Mouse (Mus musculus) kidney, postnatal 0 days (tissue): ENCODE measurements around the gene Plin4. TPM values are rescaled to one million over a fixed set of nuclear protein-coding genes. Genes with fewer than 3 reads are reported as not detected.
"Not testable (repeated sequence)": the region's sequence is repeated elsewhere in the genome, so short reads cannot be mapped to it uniquely, and the experiment has no call there.

Source experiments
- ATAC-seq: fragments of 200-750 bp; cut with Nextera tagmentation; replicated peaks from 2 replicates; pipeline ENCODE4 v1.8.0; 2017; ENCODE audit warnings: low read depth, moderate number of reproducible peaks, moderate TSS enrichment, moderate library complexity; ENCODE audit not compliant: low FRiP score
- DNase-seq: peaks from one replicate; pipeline ENCODE4 v3.0.0-alpha.2; 2016; ENCODE audit warnings: low spot score
- H3K27ac ChIP-seq: fragments of 300-500 bp; sonication (generic); 2 replicates; pipeline ENCODE4 v1.5.1; 2014; ENCODE audit warnings: mild to moderate bottlenecking
- H3K27me3 ChIP-seq: fragments of 300-500 bp; sonication (generic); 2 replicates; pipeline ENCODE4 v1.6.1; 2014; ENCODE audit warnings: low read length, mixed read lengths; ENCODE audit not compliant: insufficient read depth
- H3K36me3 ChIP-seq: fragments of 300-500 bp; sonication (generic); 2 replicates; pipeline ENCODE4 v1.6.1; 2014; ENCODE audit warnings: low read length, mixed read lengths; ENCODE audit not compliant: insufficient read depth
- H3K4me1 ChIP-seq: fragments of 300-500 bp; sonication (generic); replicated peaks from 2 replicates; pipeline ENCODE4 v1.6.1; 2014; ENCODE audit warnings: antibody characterized with exemption, low read length, mixed read lengths; ENCODE audit not compliant: insufficient read depth
- H3K4me2 ChIP-seq: fragments of 300-500 bp; sonication (generic); 2 replicates; pipeline ENCODE4 v1.6.1; 2014; ENCODE audit warnings: mild to moderate bottlenecking, low read length, moderate library complexity, mixed read lengths
- H3K4me3 ChIP-seq: fragments of 300-500 bp; sonication (generic); replicated peaks from 2 replicates; pipeline ENCODE4 v1.5.1; 2014; ENCODE audit warnings: low read depth, low read length
- H3K9ac ChIP-seq: fragments of 300-500 bp; sonication (generic); 2 replicates; pipeline ENCODE4 v1.6.1; 2014; ENCODE audit warnings: low read depth, low read length
- H3K9me3 ChIP-seq: fragments of 300-500 bp; sonication (generic); replicated peaks from 2 replicates; pipeline ENCODE4 v1.6.1; 2016; ENCODE audit warnings: low read length, inconsistent platforms, mixed read lengths
- CTCF ChIP-seq: IDR thresholded peaks from 2 replicates; pipeline ENCODE4 v1.5.1; 2016; ENCODE audit warnings: antibody characterized with exemption, low read depth, mild to moderate bottlenecking, moderate library complexity
- WGBS: fragments of 180-500 bp; shearing (Covaris S2); extraction: QIAGEN DNeasy Blood & Tissue Kit; methylation state at CpG from one replicate; pipeline ENCODE4 v1.1.7; 2014; 5-methylcytosine and 5-hydroxymethylcytosine counted together
- polyA plus RNA-seq: library from polyadenylated mRNA; unstranded; fragments of >200 nt; fragmentation: Nextera tagmentation; extraction: Ambion mirVana; gene quantifications from 2 replicates; pipeline ENCODE4 v1.2.1, GENCODE M21; 2015

Plin4 gene
- polyA plus RNA-seq, 1 experiment from 2014 or later, result 0.08 TPM

GRCm38 (mm10) chr17:56096883-56097282 lies 12.7 kb downstream of the Plin4 start:
- WGBS, result 90% methylated on average over 12 of the region's 12 CpGs

GRCm38 (mm10) chr17:56092794-56093193 lies 16.8 kb downstream of the Plin4 start:
- Histone ChIP-seq H3K9me3 (no peaks in the 10 kb centered on the region), H3K27me3 (no peaks in the 10 kb centered on the region), H3K4me1 (no peaks in the 10 kb centered on the region), H3K36me3 (peaks cover 35% of the 10 kb centered on the region), H3K4me3 (no peak overlapping the region), H3K27ac (no peak overlapping the region), H3K4me2 (no peak overlapping the region), H3K9ac (no peak overlapping the region)
- 92% methylated on average over 1 of the region's 1 CpGs for WGBS
- DNase-seq (no peak), ATAC-seq (no peak)
- TF ChIP-seq CTCF, result no peak

More at GRCm38 (mm10) chr17:56096883-56097282, 12.7 kb downstream of the Plin4 start:
- no peak for TF ChIP-seq CTCF
- no peak for ATAC-seq
- no peaks in the 10 kb centered on the region for H3K4me1 ChIP-seq
- peaks cover 63% of the 10 kb centered on the region for H3K36me3 ChIP-seq
- no peak for DNase-seq
- no peak overlapping the region for H3K4me2 ChIP-seq
- H3K27ac ChIP-seq, result no peak overlapping the region
- no peak overlapping the region for H3K4me3 ChIP-seq
- no peak overlapping the region for H3K9ac ChIP-seq
- H3K9me3 ChIP-seq, result no peaks in the 10 kb centered on the region
- no peaks in the 10 kb centered on the region for H3K27me3 ChIP-seq

DNA sequence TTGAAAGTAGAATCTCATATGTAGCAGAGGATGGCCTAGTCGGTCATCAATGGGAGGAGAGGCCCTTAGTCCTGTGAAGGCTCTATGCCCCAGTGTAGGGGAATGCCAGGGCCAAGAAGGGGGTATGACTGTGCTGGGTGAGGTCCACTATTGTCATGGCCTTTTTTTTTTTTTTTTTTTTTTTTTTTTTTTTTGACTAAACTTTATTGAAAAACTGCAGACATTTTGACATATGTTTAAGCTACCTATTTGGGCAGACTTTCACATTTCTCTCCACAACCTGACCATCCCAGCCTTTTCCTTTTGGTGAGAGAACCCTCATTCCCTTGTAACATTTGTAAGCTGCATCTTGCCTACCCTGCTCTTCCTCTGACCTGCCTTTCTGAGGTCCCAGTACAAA lies 17.3 kb downstream of the Plin4 start:
- no peak for ATAC-seq
- Histone ChIP-seq H3K4me2 (no peak overlapping the region), H3K36me3 (peaks cover 32% of the 10 kb centered on the region), H3K9me3 (no peaks in the 10 kb centered on the region), H3K9ac (no peak overlapping the region), H3K4me3 (no peak overlapping the region), H3K27ac (no peak overlapping the region), H3K4me1 (no peaks in the 10 kb centered on the region), H3K27me3 (no peaks in the 10 kb centered on the region)
- no peak for DNase-seq
- no peak for TF ChIP-seq CTCF
- 88% methylated on average over 1 of the region's 1 CpGs for WGBS

DNA sequence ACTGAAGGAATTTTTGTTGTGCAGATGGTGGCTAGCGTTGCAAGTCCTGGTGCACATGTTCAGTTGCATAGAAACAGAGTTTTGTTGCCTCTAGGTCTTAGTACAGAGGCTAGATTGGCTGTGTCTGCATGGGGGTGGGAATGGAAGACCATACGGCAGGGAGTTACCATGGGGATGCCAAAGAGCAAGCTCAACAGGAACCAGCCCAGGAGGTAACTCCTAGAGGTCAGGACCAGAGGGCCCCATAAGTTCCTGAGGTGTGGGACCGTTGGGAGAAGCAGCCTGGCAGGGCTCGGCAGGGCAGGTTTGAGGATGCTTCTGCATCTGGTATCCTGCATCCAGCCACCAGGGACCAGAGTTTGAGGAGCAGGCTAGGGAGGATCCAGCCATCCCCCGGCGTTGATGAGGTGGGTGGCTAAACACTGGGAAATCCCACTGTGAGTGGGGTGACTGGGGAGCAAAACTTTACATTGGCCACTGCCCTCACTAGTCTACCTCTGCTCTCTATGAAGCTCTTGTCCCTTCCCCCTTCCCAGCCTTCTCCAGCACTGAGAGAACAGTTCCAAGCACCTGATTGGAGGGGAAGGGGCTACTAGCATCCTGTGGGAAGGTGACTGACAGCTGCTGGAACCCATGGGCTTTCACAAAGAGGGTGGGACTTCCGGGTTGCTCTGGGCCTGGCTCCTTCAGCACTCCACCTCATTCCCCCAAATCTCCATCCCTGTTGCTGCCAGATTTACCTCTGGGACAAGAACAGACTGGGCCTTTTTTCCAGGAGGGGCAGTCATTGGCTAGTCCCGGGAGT lies 28.6 kb downstream of the Plin4 start:
- H3K9me3 ChIP-seq, result no peaks in the 10 kb centered on the region
- H3K27me3 ChIP-seq, result no peaks in the 10 kb centered on the region
- ATAC-seq, result no peak; the same call in 1 of the 2 replicates
- DNase-seq, result peak; percentile 95
- peak overlapping the region; percentile 88 for H3K4me2 ChIP-seq
- peaks cover 4% of the 10 kb centered on the region; the same call in 1 of the 2 replicates for H3K36me3 ChIP-seq
- H3K4me3 ChIP-seq, result peak overlapping the region; percentile 84
- TF ChIP-seq CTCF, result no peak
- WGBS, result 7% methylated on average over 8 of the region's 8 CpGs
- H3K9ac ChIP-seq, result peak overlapping the region; percentile 87
- H3K4me1 ChIP-seq, result peaks cover 12% of the 10 kb centered on the region
- no peak overlapping the region for H3K27ac ChIP-seq

DNA sequence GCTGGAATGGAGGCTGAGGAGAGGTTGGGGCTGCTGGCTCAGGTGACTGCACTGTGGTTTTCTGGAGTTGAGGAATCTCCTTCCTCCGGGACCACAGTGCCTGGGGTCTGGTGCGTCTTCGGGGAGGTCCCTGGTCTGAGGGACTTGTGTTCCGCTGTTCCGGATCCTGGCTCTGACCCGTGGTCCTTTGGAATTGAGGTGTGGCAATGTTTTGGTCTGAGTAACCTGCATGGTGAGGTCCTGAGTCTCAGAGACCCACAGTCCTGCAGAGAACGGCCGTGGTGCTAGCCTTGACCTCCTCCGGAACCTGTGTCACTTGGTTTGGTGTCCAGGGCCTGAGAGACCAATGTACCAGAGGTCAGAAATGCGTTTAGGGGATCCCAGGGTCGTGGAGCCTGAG lies 29.7 kb downstream of the Plin4 start:
- Histone ChIP-seq H3K27me3 (no peaks in the 10 kb centered on the region), H3K4me3 (peak overlapping the region; percentile 84), H3K9me3 (no peaks in the 10 kb centered on the region), H3K4me2 (peak overlapping the region; percentile 88), H3K4me1 (peaks cover 12% of the 10 kb centered on the region), H3K36me3 (peaks cover 4% of the 10 kb centered on the region; the same call in 1 of the 2 replicates), H3K27ac (peak overlapping the region; percentile 44; the same call in 1 of the 2 replicates), H3K9ac (peak overlapping the region; percentile 87)
- DNase-seq (peak; percentile 2), ATAC-seq (no peak)
- TF ChIP-seq CTCF, result no peak
- WGBS, result 1% methylated on average over 11 of the region's 11 CpGs

- H3K4me2 ChIP-seq, result peak within 1 kb of the TSS; percentile 88
- DNase-seq, result peak; percentile 100
- peak within 1 kb of the TSS; percentile 84 for H3K4me3 ChIP-seq
- peaks cover 12% of the 10 kb centered on the region for H3K4me1 ChIP-seq
- H3K9ac ChIP-seq, result peak within 1 kb of the TSS; percentile 87
- peak within 1 kb of the TSS; percentile 44; the same call in 1 of the 2 replicates for H3K27ac ChIP-seq
- H3K9me3 ChIP-seq, result no peaks in the 10 kb centered on the region
- ATAC-seq, result peak; percentile 94
- under 1% methylated on average over 60 of the region's 61 CpGs for WGBS
- H3K36me3 ChIP-seq, result peaks cover 4% of the 10 kb centered on the region; the same call in 1 of the 2 replicates
- no peaks in the 10 kb centered on the region for H3K27me3 ChIP-seq
- TF ChIP-seq CTCF, result no peak
Observed at GRCm38 (mm10) chr17:56078880-56079795, 30.5 kb downstream of the Plin4 start, which contains the start of gene Hdgfl2. TSS of gene Hdgfl2 (plus strand) at chr17:56079634.

GRCm38 (mm10) chr17:56078361-56078760 lies 31.2 kb downstream of the Plin4 start:
- ATAC-seq, H3K27ac ChIP-seq, H3K9me3 ChIP-seq, H3K36me3 ChIP-seq, H3K9ac ChIP-seq, DNase-seq, H3K27me3 ChIP-seq: not testable (repeated sequence)
- Histone ChIP-seq H3K4me2 (peak overlapping the region; percentile 36), H3K4me1 (peaks cover 17% of the 10 kb centered on the region), H3K4me3 (peak overlapping the region; percentile 16; the same call in 1 of the 2 replicates)
- 63% methylated on average over 9 of the region's 9 CpGs for WGBS
